Mouse (Mus musculus): ENCODE results near the gene Ddx21.

Ddx21 gene

DNA sequence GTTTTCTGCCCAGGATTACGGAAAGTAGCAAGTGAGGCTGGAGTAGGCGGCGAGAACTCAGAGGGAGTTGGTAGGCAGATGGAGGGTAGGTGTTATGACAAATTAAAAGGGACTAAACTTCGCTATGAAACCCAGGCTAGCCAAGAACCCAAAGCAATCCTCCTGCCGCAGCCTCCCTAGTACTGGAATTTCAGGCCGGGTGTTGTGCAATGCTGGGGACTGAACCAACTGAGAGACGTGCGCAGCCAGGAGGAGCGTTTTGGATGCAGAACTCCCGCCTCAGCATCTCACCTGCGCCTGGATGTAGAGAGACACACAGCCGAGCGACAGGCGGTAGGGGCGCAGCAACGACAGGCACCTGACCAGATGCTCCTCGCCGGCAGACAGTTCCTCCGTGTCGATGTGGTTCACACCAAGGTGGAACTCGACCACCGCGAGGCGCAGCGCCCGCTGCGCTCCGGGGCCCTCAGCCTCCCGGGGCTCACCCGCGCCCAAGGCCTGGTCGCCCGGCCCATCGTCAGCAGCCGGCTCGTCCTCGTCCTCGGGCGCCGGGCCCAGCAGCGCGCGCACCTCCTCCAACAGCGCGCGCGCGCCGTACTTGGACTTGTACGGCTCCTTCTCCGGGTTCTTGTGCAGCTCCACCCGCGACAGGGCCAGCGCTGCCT, 24.3 kb downstream of the Ddx21 start:
- in situ Hi-C loops (cut with MboI; ENCODE audit: low pct_unique_long_range_greater_than_20kb in 1 of 2, low sequenced_read_pairs in 2 of 2, unreplicated experiment in 1 of 2), result no loop called here

DNA sequence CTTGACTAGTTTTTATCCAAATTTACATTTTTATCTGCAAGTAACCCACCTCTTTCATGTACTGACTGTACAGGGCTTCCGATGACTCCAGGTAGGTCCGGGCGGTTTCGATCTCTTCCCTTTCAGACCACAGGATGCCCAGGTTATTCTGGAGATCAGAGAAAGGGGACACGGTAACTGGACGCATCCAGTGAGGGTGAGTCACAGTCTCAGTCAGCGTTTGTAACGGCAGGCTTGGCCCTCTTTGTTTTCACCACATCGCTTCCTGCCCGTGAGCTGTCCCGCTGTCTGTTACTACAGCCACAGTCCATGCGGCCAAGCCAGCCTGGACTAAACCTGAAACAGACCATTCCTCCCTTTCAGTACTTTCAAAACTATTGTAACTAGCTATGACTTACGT, 27.1 kb downstream of the Ddx21 start:
- in situ Hi-C loops (cut with MboI; ENCODE audit: low pct_unique_long_range_greater_than_20kb in 1 of 2, low sequenced_read_pairs in 2 of 2, unreplicated experiment in 1 of 2), result no loop called here

DNA sequence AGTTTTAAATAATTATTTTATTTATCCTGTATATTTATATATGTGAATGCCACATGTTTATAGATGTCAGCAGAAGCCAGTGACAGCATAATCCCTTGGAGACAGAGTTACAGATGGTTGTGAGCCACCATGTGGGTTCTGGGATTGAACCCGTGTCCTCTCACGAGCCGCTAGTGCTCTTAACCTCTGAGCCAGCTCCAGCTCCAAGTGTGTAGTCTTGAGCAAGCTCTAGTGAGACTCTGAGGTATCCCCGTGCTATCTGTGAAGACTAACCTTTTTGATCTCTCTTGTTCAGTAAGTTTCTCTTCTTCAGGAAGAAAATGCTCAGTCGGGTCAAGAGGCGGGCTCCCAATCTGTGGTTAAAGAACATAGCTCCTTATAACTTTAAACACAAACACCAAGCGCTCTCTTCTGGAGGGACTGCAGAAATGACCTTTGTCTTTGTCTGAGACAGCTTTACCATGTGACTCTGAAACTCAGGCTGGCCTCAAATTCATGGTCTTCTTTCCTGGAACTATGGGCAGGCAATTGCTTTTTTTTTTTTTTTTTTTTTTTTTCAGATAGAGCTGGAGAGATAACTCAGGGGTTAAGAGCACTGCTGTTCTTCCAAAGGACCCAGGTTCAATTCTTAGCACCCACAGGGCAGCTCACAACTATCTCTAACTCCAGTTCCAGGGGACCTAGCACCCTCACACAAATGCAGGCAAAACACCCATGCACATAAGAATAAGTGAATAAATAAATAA, 31.8 kb downstream of the Ddx21 start:
- in situ Hi-C loops (cut with MboI; ENCODE audit: low pct_unique_long_range_greater_than_20kb in 1 of 2, low sequenced_read_pairs in 2 of 2, unreplicated experiment in 1 of 2), result no loop called here

GRCm38 (mm10) chr10:62568861-62569260, 33.2 kb downstream of the Ddx21 start:
- in situ Hi-C loops (cut with MboI; ENCODE audit: low pct_unique_long_range_greater_than_20kb in 1 of 2, low sequenced_read_pairs in 2 of 2, unreplicated experiment in 1 of 2), result no loop called here

GRCm38 (mm10) chr10:62557736-62558135, 44.3 kb downstream of the Ddx21 start:
- in situ Hi-C loops (cut with MboI; ENCODE audit: low pct_unique_long_range_greater_than_20kb in 1 of 2, low sequenced_read_pairs in 2 of 2, unreplicated experiment in 1 of 2), result loop anchor here in 1 of 2 experiments (10.0 kb wide), 1 partner anchor 53 kb away; no protein-coding TSS in a partner anchor

DNA sequence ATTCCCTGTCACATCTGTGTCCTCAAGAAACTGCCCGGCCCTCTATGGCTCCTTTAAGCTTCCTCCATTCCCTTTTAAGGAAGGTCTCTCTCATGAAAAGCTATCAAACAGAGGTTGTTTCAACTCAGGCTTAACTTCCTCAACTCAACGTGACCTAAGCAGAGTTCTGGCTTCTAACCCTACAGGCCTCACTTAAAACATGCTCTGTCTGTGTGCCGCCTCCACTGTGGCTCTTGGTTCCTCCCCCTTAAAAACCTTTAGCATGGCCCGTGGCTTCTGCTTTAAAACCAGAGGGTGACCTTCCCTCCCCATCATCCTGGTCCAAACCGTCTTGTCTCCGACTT, 45.6 kb downstream of the Ddx21 start:
- in situ Hi-C loops (cut with MboI; ENCODE audit: low pct_unique_long_range_greater_than_20kb in 1 of 2, low sequenced_read_pairs in 2 of 2, unreplicated experiment in 1 of 2), result loop anchor here in 1 of 2 experiments (10.0 kb wide), 1 partner anchor 52 kb away; no protein-coding TSS in a partner anchor

- in situ Hi-C loops (cut with MboI; ENCODE audit: low pct_unique_long_range_greater_than_20kb in 1 of 2, low sequenced_read_pairs in 2 of 2, unreplicated experiment in 1 of 2), result loop anchor here in 1 of 2 experiments (10.0 kb wide), 1 partner anchor 51 kb away; no protein-coding TSS in a partner anchor
Measured at GRCm38 (mm10) chr10:62555705-62556557, 46.1 kb downstream of the Ddx21 start.

GRCm38 (mm10) chr10:62553611-62554091, 48.4 kb downstream of the Ddx21 start:
- in situ Hi-C loops (cut with MboI; ENCODE audit: low pct_unique_long_range_greater_than_20kb in 1 of 2, low sequenced_read_pairs in 2 of 2, unreplicated experiment in 1 of 2), result loop anchor here (5.0 to 10.0 kb wide), 2 partner anchors 49 to 51 kb away; no protein-coding TSS in a partner anchor

DNA sequence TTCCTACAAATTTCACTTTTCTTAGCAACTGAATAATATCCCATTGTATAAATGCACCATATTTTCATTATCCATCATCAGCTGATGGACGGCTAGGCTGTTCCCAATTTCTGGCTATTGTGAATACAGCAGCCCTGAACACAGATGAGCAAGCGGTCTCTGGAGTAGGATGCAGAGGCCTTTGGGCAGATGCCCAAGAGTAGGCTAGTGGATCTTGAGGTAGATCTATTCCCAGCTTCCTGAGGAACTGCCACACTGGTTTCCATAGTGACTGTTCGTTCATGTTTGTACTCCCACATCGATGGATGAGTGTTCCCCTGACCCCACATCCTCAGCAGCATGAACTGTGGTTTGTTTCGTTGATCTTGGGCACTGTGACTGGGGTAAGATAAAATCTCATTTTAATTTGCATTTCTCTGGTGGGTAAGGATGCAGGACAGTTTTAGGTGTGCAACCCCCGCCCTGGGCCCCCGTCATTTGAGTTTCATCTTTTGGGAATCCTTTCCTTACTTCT, 51.2 kb downstream of the Ddx21 start:
- in situ Hi-C loops (cut with MboI; ENCODE audit: low pct_unique_long_range_greater_than_20kb in 1 of 2, low sequenced_read_pairs in 2 of 2, unreplicated experiment in 1 of 2), result loop anchor here (5.0 to 10.0 kb wide), 2 partner anchors 46 to 49 kb away; no protein-coding TSS in a partner anchor

GRCm38 (mm10) chr10:62549523-62550166, 52.4 kb downstream of the Ddx21 start:
- in situ Hi-C loops (cut with MboI; ENCODE audit: low pct_unique_long_range_greater_than_20kb in 1 of 2, low sequenced_read_pairs in 2 of 2, unreplicated experiment in 1 of 2), result loop anchor here (5.0 to 10.0 kb wide), 2 partner anchors 45 to 47 kb away; no protein-coding TSS in a partner anchor

- in situ Hi-C loops (cut with MboI; ENCODE audit: low pct_unique_long_range_greater_than_20kb in 1 of 2, low sequenced_read_pairs in 2 of 2, unreplicated experiment in 1 of 2), result no loop called here
Measured at GRCm38 (mm10) chr10:62546441-62546840, 55.6 kb downstream of the Ddx21 start.

- in situ Hi-C loops (cut with MboI; ENCODE audit: low pct_unique_long_range_greater_than_20kb in 1 of 2, low sequenced_read_pairs in 2 of 2, unreplicated experiment in 1 of 2), result no loop called here
Measured at GRCm38 (mm10) chr10:62545759-62546158, 56.3 kb downstream of the Ddx21 start.

- in situ Hi-C loops (cut with MboI; ENCODE audit: low pct_unique_long_range_greater_than_20kb in 1 of 2, low sequenced_read_pairs in 2 of 2, unreplicated experiment in 1 of 2), result no loop called here
Measured at GRCm38 (mm10) chr10:62544316-62544715, 57.8 kb downstream of the Ddx21 start.

DNA sequence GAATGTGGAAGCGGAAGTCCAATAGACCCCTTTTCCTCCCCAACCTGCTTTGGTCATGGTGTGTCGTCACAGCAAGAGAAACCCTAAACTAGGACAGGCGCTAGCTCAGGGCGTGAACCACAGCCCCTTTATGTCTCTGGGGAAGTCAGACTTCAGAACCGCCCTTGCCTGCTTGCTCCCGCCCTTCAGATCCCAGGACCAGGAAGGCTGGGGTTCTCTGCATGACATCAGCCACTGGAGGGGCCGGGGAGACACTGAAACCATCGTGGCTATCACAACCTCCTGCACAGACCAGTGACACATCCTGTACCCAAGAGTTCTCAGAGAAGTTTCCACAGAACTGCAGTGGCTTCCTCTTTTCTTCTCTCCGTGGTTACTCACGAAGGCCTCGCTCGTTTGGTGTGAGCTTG, 58.7 kb downstream of the Ddx21 start:
- in situ Hi-C loops (cut with MboI; ENCODE audit: low pct_unique_long_range_greater_than_20kb in 1 of 2, low sequenced_read_pairs in 2 of 2, unreplicated experiment in 1 of 2), result no loop called here

DNA sequence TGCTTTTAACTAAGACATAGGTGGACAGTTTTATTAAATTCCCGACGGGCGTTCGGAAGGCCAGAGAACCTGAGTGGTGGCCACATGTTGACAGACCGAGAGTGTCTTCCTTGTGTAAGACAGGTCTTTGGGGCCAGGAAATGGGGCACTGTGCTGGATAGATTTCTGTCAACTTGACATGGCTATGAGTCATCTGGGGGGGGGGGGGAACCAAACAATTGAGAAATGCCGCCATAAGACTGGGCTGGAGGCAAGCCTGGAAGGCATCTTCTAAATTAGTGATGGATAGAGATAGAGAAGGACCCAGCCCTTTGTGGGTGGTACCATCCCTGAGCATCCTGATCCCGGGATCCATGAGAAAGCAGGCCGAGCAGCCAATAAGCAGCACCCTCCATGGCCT, 59.2 kb downstream of the Ddx21 start:
- in situ Hi-C loops (cut with MboI; ENCODE audit: low pct_unique_long_range_greater_than_20kb in 1 of 2, low sequenced_read_pairs in 2 of 2, unreplicated experiment in 1 of 2), result no loop called here

GRCm38 (mm10) chr10:62542507-62542906, 59.6 kb downstream of the Ddx21 start:
- in situ Hi-C loops (cut with MboI; ENCODE audit: low pct_unique_long_range_greater_than_20kb in 1 of 2, low sequenced_read_pairs in 2 of 2, unreplicated experiment in 1 of 2), result no loop called here

DNA sequence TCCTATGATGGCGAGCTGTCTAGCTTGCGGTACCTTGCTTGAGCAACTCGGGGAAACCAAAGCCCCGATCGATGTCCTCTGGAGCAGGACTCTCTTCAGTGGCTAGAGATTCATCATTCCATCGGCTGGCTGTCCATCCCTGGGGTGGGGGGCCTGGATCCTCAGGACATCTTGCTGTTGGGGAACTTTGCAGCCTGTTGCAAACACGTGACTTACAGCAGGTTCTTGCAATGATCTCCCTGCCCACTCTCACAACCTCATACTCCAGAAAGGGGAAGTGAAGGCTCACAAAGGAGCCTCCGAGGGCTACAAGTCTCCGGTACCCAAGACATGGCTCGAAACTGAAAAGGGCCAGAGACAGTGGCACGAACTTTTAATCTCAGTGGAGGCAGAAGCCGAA, 60.6 kb downstream of the Ddx21 start:
- in situ Hi-C loops (cut with MboI; ENCODE audit: low pct_unique_long_range_greater_than_20kb in 1 of 2, low sequenced_read_pairs in 2 of 2, unreplicated experiment in 1 of 2), result no loop called here

DNA sequence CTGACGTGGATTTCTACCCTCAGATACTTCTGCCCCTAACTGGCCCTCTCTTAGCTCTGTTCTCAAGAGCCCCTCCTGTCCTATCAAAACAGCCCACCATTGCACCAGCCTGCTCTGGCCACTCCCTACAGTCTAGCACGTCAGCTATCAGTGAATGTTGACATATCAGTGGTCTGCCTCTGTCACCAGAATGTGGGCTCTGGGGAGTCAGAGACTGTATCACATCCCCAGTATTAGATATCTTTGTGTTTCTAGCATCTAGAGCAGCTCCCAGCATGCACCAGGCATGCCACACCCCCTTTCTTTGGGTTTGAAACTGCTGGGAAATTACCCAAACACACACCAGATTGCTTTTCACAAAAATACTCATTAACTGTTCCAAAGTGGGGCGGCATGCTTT, 61.3 kb downstream of the Ddx21 start:
- in situ Hi-C loops (cut with MboI; ENCODE audit: low pct_unique_long_range_greater_than_20kb in 1 of 2, low sequenced_read_pairs in 2 of 2, unreplicated experiment in 1 of 2), result no loop called here
